Mouse (Mus musculus) spleen, postnatal 36 days (tissue): ENCODE measurements around the gene Ino80b.
A peak's percentile ranks its signal among the peaks of the same experiment; 100 is the strongest.

Experiments used
- DNase-seq, 2 experiments: peaks; one replicate each; pipeline ENCODE4 v3.0.0; 2022; ENCODE audit warnings: low spot score in 2 of 2, mixed read lengths in 1 of 2

Gene Ino80b

GRCm38 (mm10) chr6:83117165-83117438 is 8.1 kb downstream of the Ino80b start:
- no peak for DNase-seq

GRCm38 (mm10) chr6:83116373-83117164 is 8.7 kb downstream of the Ino80b start:
- no peak for DNase-seq

- no peak for DNase-seq
These were observed 9.4 kb downstream of the Ino80b start for GRCm38 (mm10) chr6:83115682-83116372.

GRCm38 (mm10) chr6:83115011-83115671 is 10.1 kb downstream of the Ino80b start, which contains the start of gene Mogs:
Gene Mogs (plus strand): TSS chr6:83115496.
- peak; percentile 94 to 95 for DNase-seq

- DNase-seq: no peak
These were observed 13.6 kb downstream of the Ino80b start for GRCm38 (mm10) chr6:83111510-83112136.

GRCm38 (mm10) chr6:83108762-83109668 is 16.2 kb downstream of the Ino80b start, which contains the start of gene Mrpl53:
Gene Mrpl53 (plus strand): TSS chr6:83109040.
- peak; percentile 74 to 77 for DNase-seq

- peak; percentile 69 to 81 for DNase-seq
These were observed 17.4 kb downstream of the Ino80b start for GRCm38 (mm10) chr6:83107566-83108400.

- no peak for DNase-seq
These were observed 21.1 kb downstream of the Ino80b start for GRCm38 (mm10) chr6:83104158-83104557.

GRCm38 (mm10) chr6:83103130-83103650 is 22.0 kb downstream of the Ino80b start:
- DNase-seq: no peak

- DNase-seq: peak; percentile 63 to 68
These were observed 23.3 kb downstream of the Ino80b start for GRCm38 (mm10) chr6:83101688-83102556.

- peak; percentile 92 to 95 for DNase-seq
These were observed 23.9 kb downstream of the Ino80b start, which contains the start of the genes Ccdc142 and Gm42688 for GRCm38 (mm10) chr6:83101316-83101687. Gene Ccdc142 (plus strand): TSS chr6:83101601. Gene Gm42688 (plus strand): TSS chr6:83101617.

GRCm38 (mm10) chr6:83098411-83098810 is 26.8 kb downstream of the Ino80b start:
- no peak for DNase-seq

- no peak for DNase-seq
These were observed 29.3 kb downstream of the Ino80b start for GRCm38 (mm10) chr6:83095968-83096367.

GRCm38 (mm10) chr6:83092416-83093127 is 32.7 kb downstream of the Ino80b start:
- no peak for DNase-seq

- no peak for DNase-seq
These were observed 37.3 kb downstream of the Ino80b start for GRCm38 (mm10) chr6:83087926-83088260.

GRCm38 (mm10) chr6:83087205-83087925 is 37.9 kb downstream of the Ino80b start:
- DNase-seq: no peak
